Mouse (Mus musculus): ENCODE measurements around the gene Cpne7. TPM values are rescaled to one million over a fixed set of nuclear protein-coding genes. Genes with fewer than 3 reads are reported as not detected.
A peak's percentile ranks its signal among the peaks of the same experiment; 100 is the strongest.

The Cpne7 gene
- polyA plus RNA-seq, 1 experiment = 1.1 TPM

- Histone ChIP-seq H3K4me3 (ENCODE audit: control insufficient read depth, low read depth, low read length) (no peak overlapping the region), H3K27me3 (ENCODE audit: control insufficient read depth, insufficient read depth, low read length) (no peaks in the 10 kb centered on the region), H3K36me3 (ENCODE audit: control insufficient read depth, insufficient read depth, low read length) (no peaks in the 10 kb centered on the region), H3K4me1 (ENCODE audit: control insufficient read depth, insufficient read depth, low read length) (peaks cover 8% of the 10 kb centered on the region), H3K27ac (ENCODE audit: control insufficient read depth, insufficient read depth, low read depth, low read length) (no peak overlapping the region)
- TF ChIP-seq POLR2A (IDR thresholded peaks at IDR 0.05; ENCODE audit: control insufficient read depth, low read depth, low read length) (no peak), CTCF (IDR thresholded peaks at IDR 0.05; ENCODE audit: control insufficient read depth, insufficient read depth, insufficient replicate concordance, low read depth, low read length) (no peak)
These were observed 3.2 kb upstream of the Cpne7 start for GRCm38 (mm10) chr8:123113908-123114469.

- no peak for TF ChIP-seq CTCF (IDR thresholded peaks at IDR 0.05; ENCODE audit: control insufficient read depth, insufficient read depth, insufficient replicate concordance, low read depth, low read length)
- no peak for TF ChIP-seq POLR2A (IDR thresholded peaks at IDR 0.05; ENCODE audit: control insufficient read depth, low read depth, low read length)
- Histone ChIP-seq H3K27me3 (ENCODE audit: control insufficient read depth, insufficient read depth, low read length) (no peaks in the 10 kb centered on the region), H3K27ac (ENCODE audit: control insufficient read depth, insufficient read depth, low read depth, low read length) (no peak overlapping the region)
These were observed 2.5 kb upstream of the Cpne7 start for GRCm38 (mm10) chr8:123114644-123115043.

GRCm38 (mm10) chr8:123117744-123118143 is 570 bp downstream of the Cpne7 start:
- TF ChIP-seq CTCF (IDR thresholded peaks at IDR 0.05; ENCODE audit: control insufficient read depth, insufficient read depth, insufficient replicate concordance, low read depth, low read length) (no peak), POLR2A (IDR thresholded peaks at IDR 0.05; ENCODE audit: control insufficient read depth, low read depth, low read length) (no peak)
- H3K4me1 ChIP-seq (ENCODE audit: control insufficient read depth, insufficient read depth, low read length) = peaks cover 8% of the 10 kb centered on the region
- H3K4me3 ChIP-seq (ENCODE audit: control insufficient read depth, low read depth, low read length) = peak overlapping the region; percentile 28
- H3K27me3 ChIP-seq (ENCODE audit: control insufficient read depth, insufficient read depth, low read length) = no peaks in the 10 kb centered on the region
- no peak overlapping the region for H3K27ac ChIP-seq (ENCODE audit: control insufficient read depth, insufficient read depth, low read depth, low read length)
- no peaks in the 10 kb centered on the region for H3K36me3 ChIP-seq (ENCODE audit: control insufficient read depth, insufficient read depth, low read length)

More at GRCm38 (mm10) chr8:123114644-123115043, 2.5 kb upstream of the Cpne7 start:
- Histone ChIP-seq H3K4me3 (ENCODE audit: control insufficient read depth, low read depth, low read length) (no peak overlapping the region), H3K4me1 (ENCODE audit: control insufficient read depth, insufficient read depth, low read length) (peaks cover 8% of the 10 kb centered on the region), H3K36me3 (ENCODE audit: control insufficient read depth, insufficient read depth, low read length) (no peaks in the 10 kb centered on the region)

- no peak for TF ChIP-seq CTCF (IDR thresholded peaks at IDR 0.05; ENCODE audit: control insufficient read depth, insufficient read depth, insufficient replicate concordance, low read depth, low read length)
- TF ChIP-seq POLR2A (IDR thresholded peaks at IDR 0.05; ENCODE audit: control insufficient read depth, low read depth, low read length) = no peak
- no peak overlapping the region for H3K4me3 ChIP-seq (ENCODE audit: control insufficient read depth, low read depth, low read length)
- H3K4me1 ChIP-seq (ENCODE audit: control insufficient read depth, insufficient read depth, low read length) = peaks cover 15% of the 10 kb centered on the region
- no peaks in the 10 kb centered on the region for H3K27me3 ChIP-seq (ENCODE audit: control insufficient read depth, insufficient read depth, low read length)
- no peak overlapping the region for H3K27ac ChIP-seq (ENCODE audit: control insufficient read depth, insufficient read depth, low read depth, low read length)
- no peaks in the 10 kb centered on the region for H3K36me3 ChIP-seq (ENCODE audit: control insufficient read depth, insufficient read depth, low read length)
These were observed 4.9 kb downstream of the Cpne7 start for GRCm38 (mm10) chr8:123122059-123122458.

- H3K4me1 ChIP-seq (ENCODE audit: control insufficient read depth, insufficient read depth, low read length) = peaks cover 13% of the 10 kb centered on the region
- no peak overlapping the region for H3K27ac ChIP-seq (ENCODE audit: control insufficient read depth, insufficient read depth, low read depth, low read length)
- H3K36me3 ChIP-seq (ENCODE audit: control insufficient read depth, insufficient read depth, low read length) = no peaks in the 10 kb centered on the region
- TF ChIP-seq CTCF (IDR thresholded peaks at IDR 0.05; ENCODE audit: control insufficient read depth, insufficient read depth, insufficient replicate concordance, low read depth, low read length) (no peak), POLR2A (IDR thresholded peaks at IDR 0.05; ENCODE audit: control insufficient read depth, low read depth, low read length) (no peak)
- no peak overlapping the region for H3K4me3 ChIP-seq (ENCODE audit: control insufficient read depth, low read depth, low read length)
- no peaks in the 10 kb centered on the region for H3K27me3 ChIP-seq (ENCODE audit: control insufficient read depth, insufficient read depth, low read length)
These were observed 5.5 kb downstream of the Cpne7 start for GRCm38 (mm10) chr8:123122670-123123069.

GRCm38 (mm10) chr8:123126193-123126816 is 9.1 kb downstream of the Cpne7 start:
- H3K4me1 ChIP-seq (ENCODE audit: control insufficient read depth, insufficient read depth, low read length) = peaks cover 13% of the 10 kb centered on the region
- peak overlapping the region; percentile 4; the same call in 1 of the 2 replicates for H3K4me3 ChIP-seq (ENCODE audit: control insufficient read depth, low read depth, low read length)
- H3K27ac ChIP-seq (ENCODE audit: control insufficient read depth, insufficient read depth, low read depth, low read length) = no peak overlapping the region
- no peaks in the 10 kb centered on the region for H3K27me3 ChIP-seq (ENCODE audit: control insufficient read depth, insufficient read depth, low read length)
- no peak for TF ChIP-seq CTCF (IDR thresholded peaks at IDR 0.05; ENCODE audit: control insufficient read depth, insufficient read depth, insufficient replicate concordance, low read depth, low read length)
- no peak for TF ChIP-seq POLR2A (IDR thresholded peaks at IDR 0.05; ENCODE audit: control insufficient read depth, low read depth, low read length)
- H3K36me3 ChIP-seq (ENCODE audit: control insufficient read depth, insufficient read depth, low read length) = no peaks in the 10 kb centered on the region

- peaks cover 23% of the 10 kb centered on the region for H3K4me1 ChIP-seq (ENCODE audit: control insufficient read depth, insufficient read depth, low read length)
- no peaks in the 10 kb centered on the region for H3K27me3 ChIP-seq (ENCODE audit: control insufficient read depth, insufficient read depth, low read length)
- H3K4me3 ChIP-seq (ENCODE audit: control insufficient read depth, low read depth, low read length) = no peak overlapping the region
- TF ChIP-seq CTCF (IDR thresholded peaks at IDR 0.05; ENCODE audit: control insufficient read depth, insufficient read depth, insufficient replicate concordance, low read depth, low read length) = no peak
- no peak for TF ChIP-seq POLR2A (IDR thresholded peaks at IDR 0.05; ENCODE audit: control insufficient read depth, low read depth, low read length)
- H3K36me3 ChIP-seq (ENCODE audit: control insufficient read depth, insufficient read depth, low read length) = no peaks in the 10 kb centered on the region
- no peak overlapping the region for H3K27ac ChIP-seq (ENCODE audit: control insufficient read depth, insufficient read depth, low read depth, low read length)
These were observed 13.9 kb downstream of the Cpne7 start for GRCm38 (mm10) chr8:123131041-123131440.

Measured in testis, adult 2 months (tissue).